Mouse (Mus musculus) gastrocnemius, postnatal 36 days (tissue): Measurements from ENCODE around the gene Hist1h2ag. TPM values are rescaled to one million over a fixed set of nuclear protein-coding genes. Genes with fewer than 3 reads are reported as not detected.

Experiments used
- DNase-seq, 2 experiments: peaks; one replicate each; pipeline ENCODE4 v3.0.0; 2022
- intact Hi-C: fragments of 180-260 bp; cut with DNase I; formaldehyde crosslinking; loops from one replicate; pipeline ENCODE4 v1.15.1; 2025
- total RNA-seq, 2 experiments: library from RNA; stranded (reverse); gene quantifications; 2 replicates each; pipeline ENCODE4 v1.2.3; 2021

Gene Hist1h2ag
- total RNA-seq, 2 experiments from 2014 or later = 8.7 to 11.6 TPM

DNA sequence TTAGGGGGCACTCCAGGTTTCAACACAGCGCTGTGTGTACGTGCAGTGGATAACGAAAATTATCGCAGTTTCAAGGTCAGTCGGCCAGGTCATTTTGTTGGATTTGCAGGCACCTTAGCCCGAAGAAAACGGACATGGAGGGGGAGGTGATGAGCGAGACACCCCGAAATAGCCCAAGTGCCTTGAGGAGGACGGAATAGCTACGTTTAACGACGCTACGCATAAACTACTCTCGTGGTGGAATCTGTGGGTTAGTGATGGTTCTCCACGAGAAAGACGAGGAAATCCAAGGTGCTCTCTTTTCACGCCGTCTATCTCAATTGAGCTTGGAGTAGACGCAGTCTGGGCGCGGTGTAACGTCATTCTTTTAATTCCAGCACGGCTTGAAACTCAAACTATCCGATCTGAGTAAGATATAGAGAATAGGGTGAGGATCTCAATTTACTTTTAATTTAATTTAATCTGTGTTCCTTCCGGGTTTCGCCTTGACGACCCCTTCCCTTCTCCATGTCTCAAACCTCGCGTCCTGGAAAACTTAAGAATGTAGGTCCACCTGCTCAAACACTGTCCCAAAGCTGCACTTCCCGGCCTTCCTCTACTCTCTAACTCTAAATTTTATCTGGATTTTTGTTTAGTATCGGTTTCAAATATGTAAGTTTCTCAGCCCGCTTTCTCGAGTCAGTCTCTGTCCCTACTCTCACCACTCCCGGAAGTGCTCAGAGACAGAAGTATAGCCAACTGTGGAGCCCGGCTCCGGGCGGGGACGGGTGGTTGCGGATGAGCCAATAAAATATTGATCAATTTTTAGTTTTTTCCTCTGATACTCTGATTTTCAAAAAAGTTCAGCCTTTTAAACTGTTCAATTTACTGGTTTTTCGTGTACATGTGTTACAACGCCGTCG, 22.6 kb downstream of the Hist1h2ag start:
- intact Hi-C loops = loop anchor here (2.0 to 10.0 kb wide), 3 partner anchors 45 to 1427 kb away; no protein-coding TSS in a partner anchor
- no peak for DNase-seq

DNA sequence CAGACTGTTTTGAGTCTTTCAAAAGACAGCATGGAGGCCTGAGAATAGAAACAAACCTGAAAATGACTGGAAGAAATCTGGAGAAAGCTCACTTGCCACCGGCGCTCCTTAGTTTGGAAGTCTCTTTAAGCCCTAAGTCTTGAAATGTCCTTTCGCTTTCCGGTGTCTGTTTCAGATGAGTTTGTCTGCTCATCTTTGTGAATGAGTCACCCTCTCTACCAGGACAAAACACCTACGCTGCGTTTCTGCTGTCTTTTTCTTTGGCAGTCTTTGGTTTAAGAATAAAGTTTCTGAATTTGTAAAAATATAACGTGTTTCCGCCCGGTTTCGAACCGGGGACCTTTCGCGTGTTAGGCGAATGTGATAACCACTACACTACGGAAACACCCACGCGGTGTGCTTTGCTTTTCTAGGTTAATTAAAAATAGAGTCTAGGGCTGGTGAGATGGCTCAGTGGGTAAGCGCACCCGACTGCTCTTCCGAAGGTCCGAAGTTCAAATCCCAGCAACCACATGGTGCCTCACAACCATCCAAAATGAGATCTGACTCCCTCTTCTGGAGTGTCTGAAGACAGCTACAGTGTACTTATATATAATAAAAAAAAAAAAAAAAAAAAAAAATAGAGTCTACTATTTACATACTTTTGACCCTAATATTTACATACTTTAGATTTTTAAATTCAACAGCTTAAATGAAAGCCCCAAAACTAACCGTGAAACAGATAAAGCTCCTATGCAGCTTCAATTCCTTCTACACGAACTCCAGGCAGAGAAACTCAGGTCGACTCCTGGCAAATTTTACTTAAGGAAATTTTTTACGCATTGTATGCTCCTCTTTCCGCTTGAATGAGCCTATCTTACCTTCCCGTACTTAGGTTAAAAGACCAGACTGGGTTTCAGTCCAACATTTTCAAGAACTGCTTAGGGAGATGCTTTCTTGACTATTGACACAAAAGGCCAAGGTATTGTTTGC, 27.0 kb downstream of the Hist1h2ag start:
- intact Hi-C loops = no loop called here

DNA sequence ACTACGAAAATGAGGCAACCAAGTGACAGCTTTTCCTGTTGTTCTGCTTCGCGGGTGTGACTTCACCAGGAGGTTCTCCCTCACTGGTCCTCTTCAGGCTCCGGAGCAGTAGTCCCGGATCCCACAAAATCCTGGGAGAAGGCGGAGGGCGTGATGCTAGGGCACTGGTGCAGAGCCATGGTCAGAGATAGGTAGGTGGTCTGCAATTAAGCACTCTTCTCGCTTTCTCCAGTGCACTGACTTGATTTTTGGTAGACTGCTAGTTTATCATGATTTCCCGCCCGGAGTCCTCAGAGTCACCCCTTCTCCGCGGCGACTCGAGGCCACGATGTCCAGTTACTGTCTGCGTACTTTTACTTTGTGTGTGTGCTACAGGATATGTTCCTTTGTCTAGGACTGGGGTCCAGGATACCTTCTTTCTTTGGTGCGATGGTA, 28.3 kb downstream of the Hist1h2ag start:
- intact Hi-C loops = no loop called here
- no peak for DNase-seq

More for the DNA sequence above, 27.0 kb downstream of the Hist1h2ag start:
- peak; percentile 46 for DNase-seq

DNA sequence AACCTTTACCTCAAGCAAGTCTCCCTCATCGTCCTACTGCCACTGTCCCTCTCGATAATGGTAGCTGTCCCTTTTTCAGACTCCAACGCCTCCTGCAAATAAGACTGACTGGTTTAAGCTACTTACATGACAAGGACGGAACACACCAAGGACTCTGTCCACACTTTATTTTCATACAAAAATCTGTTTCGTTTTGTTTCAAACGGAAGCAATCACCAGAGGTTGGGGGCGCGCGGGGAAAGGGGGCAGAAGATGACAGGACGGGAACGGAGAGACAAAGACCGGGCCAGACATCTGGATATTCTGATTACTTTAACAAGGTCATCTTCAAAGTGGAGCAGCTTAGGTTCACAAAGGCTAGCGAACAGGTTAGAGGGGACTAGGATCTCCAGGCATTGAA, 29.0 kb downstream of the Hist1h2ag start:
- intact Hi-C loops = no loop called here
- DNase-seq = no peak

DNA sequence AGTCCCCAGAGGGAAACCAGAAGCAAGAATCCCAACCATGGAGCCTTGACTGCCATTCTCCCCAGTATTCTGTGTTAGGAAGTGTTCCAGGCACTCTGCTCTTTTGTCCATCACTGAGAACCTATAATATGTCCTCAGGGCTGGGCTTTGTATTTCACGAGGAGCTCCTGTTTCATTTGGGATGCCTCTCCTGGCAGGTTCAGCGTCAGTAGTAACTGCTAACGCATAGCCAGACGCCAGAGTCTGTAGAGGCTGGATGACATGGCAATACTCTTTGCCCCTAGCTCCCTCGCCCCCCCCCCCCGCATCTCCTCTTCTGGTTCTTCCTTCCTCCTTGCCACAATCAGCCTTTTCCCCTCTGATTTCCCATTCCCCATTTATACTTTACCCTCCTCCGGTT, 33.1 kb downstream of the Hist1h2ag start, which contains the start of gene Prss16:
Prss16 (minus strand) TSS at position 101 of the 400 bp plus-strand sequence.
- intact Hi-C loops = no loop called here
- no peak for DNase-seq

DNA sequence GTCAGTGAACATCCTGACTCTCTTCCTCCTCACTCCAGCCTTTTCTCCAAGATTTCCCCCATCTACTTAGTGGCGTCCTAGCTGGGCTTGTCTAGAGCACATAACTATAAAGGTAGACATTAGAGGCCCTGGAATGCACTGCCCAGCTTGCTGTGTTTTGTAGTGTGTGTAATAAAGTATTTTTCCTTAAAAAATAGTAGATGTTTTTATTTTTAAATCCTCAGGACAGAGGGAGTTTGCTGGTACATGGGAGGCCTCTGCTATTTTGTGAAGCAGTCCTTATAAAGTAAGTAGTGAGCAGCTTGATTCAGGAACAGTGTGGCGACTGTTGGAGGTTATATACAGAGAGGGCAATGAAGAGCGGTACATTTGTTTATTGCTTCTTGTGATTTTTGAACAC, 34.0 kb downstream of the Hist1h2ag start:
- no peak for DNase-seq
- intact Hi-C loops = no loop called here

DNA sequence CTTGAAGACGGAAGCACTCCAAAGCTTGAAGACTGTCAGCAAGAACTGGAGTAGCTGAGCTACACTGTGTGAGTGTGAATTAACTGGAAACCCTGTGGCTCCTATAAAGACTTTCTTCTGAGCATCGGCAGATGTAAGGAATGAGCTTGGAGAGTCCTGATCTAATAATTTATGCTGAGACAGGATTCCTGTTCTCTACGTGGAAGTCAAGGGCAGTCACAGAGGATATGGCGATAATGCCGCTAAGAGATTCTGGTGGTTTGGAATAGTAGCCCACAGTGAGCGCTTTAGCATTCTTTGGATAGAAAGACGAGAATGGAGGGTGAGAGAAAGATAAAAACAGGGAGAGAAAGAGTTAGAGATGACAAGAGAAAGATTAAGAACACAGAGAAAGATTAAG, 34.9 kb downstream of the Hist1h2ag start:
- intact Hi-C loops = no loop called here

DNA sequence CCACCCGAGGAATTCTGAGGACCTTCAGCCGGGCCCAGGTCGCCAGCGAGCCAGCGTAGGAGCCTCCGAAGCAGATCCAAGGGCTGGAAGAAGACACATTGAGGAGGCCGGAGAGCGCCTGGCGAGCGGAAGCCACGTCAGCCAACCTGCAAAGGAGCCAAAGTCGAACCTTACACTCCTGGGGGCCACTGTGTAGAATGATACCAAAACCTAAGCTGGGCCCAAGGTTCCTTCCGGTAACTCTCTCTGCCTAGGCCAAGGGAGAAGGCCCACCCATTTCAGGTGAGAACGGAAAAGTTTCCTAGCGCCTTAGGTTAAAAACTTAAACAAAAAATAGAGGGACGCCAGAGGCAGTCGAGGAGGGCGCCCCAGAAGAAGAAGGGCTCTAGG, 35.6 kb downstream of the Hist1h2ag start:
- DNase-seq = no peak
- intact Hi-C loops = no loop called here

More for the DNA sequence above, 34.9 kb downstream of the Hist1h2ag start:
- no peak for DNase-seq

DNA sequence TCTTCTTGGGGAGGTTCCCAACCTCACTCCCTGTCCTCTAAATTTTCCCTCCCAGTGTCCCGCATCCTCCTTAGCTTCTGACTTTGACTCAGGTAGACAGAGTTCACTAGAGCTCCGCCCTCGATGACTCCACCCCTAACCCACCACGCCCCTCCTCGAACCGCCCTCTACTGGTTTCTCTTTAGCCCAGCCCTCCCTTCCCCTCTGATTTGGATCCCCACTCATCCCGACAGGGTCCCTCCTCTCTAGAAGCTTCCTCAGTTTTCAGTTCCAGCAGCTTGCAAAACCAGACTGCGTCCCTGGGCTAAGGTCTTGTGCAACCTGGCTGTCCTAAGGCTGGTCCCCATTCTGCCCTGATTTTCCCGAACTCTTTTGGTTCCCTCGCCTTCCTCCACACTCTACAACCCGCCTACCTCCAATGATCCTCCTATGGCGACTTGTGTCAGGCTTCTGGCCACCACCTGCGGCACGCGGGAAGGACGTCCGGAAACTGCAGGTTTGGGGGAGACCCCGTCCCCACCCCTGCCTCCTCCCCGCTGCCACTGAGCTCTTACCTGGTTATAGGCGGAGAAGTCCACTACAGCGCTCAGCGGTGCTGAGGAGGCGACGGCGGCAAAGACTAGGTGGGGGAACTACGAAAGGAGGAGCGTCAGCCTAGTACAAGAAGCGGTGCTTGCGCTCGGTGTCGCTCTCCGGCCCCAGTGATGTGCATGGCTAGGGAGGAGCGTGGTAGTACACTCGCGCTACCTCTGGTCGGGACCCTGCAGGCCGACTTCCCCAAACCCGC, 36.2 kb downstream of the Hist1h2ag start:
- no peak for DNase-seq
- intact Hi-C loops = no loop called here

DNA sequence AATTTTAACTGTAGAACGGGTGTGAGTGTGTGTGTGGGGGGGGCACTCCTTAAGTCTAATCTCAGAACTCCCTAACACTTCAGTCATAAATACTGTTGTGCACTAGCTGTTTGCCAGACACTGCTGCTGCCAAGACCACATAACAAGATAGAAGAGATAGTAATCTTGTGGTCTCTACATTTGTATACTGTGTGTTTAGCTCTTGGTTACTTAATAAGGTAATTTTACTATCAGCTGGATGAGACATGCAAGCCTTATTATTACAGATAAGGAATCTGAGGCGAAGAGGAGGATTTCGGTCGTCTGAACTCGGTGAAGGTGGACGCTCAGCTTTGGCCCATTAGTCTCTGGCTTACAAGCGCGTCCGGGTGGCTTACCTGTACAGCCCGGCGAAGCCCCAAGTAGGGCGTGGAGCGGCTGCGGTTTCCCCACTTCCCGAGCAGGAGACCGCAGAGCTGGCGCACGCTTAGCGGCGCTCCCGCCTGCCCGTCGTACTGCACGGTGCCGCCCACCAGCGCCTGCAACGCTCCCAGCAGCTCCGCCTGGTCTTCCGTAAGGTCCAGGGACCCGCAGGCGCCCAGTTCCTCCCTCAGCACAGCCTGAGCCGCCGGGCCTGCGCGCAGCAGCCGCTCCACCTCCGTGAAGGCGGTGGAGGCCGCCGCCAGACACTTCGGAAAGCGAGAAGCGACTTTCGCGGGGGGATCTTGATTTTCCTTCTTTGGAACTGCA, 37.0 kb downstream of the Hist1h2ag start:
- no peak for DNase-seq
- intact Hi-C loops = no loop called here

DNA sequence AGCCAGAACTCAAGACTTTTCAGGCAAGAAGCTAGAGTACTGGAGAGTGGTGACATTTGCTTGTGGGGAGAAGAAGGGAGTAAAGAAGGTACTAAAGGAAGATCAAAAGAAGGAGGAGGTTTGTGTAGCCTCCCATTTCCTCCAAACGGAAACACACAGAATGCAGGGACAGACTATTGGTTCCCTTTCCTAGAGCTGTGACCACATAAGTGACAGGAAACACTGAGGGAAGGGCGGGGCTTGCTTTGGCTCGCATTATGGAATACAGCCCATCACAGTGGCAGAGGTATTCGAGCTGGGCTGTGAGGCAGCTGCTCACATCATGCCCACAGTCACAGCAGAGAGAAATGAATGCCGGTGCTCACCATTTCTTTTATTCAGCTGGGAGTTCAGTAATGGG, 40.9 kb downstream of the Hist1h2ag start:
- DNase-seq = no peak
- intact Hi-C loops = no loop called here

DNA sequence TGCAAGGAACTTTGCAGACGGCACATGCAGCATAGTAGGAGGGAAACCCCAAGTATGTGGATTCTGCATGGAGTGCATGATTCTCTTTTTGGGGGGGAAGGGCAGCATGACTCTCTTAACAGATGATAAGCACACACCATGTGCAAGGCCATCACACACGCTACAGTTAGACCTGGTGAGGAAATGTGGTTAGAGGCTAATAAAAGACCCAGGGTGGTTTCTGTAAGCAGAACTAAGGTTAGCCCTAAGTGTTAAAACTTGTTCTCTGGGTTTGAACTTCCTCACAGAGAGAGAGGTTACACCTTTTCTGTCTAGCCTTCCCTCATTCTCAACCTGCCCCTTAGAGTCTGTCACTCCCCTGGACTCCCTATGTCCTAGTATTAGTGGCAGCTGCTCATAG, 41.4 kb downstream of the Hist1h2ag start:
- intact Hi-C loops = no loop called here
- no peak for DNase-seq

DNA sequence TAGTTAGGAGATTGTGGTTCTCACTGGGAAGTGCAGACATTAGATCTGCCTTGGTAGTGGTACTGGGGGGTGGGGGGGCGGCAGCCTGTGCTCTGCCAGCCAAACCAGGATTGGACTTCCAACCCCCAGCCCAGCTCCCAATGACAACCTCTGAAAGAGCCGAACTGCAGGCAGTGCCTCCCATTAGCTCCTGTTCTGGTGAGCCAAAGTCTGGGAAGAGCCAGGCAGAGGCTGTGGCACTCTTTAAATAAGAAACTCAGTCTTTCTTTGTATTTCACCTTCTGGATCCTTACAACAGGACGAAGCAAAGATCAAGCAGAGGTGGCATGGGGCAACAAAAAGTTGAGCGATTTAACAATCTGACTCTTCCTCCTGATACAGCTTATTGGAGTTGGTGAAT, 43.6 kb downstream of the Hist1h2ag start:
- intact Hi-C loops = no loop called here
- DNase-seq = no peak

DNA sequence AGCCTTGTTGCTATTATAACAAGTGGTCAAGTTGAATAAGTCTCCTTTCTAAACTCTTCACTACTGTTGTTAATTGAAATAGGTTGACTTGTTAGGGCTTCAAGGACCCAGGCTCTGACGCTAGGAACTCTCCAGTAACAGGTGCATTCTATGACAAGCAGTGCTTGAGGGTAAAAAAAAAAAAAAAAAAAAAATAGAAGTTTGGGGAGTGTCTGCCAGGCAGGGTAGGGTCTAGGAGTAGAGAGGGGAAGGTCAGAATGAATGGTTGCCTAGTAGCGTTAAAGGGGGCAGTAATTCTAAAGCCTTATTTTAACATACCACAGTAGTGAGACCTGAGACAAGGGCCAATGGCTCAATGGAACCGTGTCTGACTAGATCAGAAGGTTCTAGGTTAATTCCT, 44.3 kb downstream of the Hist1h2ag start:
- intact Hi-C loops = no loop called here
- DNase-seq = no peak

DNA sequence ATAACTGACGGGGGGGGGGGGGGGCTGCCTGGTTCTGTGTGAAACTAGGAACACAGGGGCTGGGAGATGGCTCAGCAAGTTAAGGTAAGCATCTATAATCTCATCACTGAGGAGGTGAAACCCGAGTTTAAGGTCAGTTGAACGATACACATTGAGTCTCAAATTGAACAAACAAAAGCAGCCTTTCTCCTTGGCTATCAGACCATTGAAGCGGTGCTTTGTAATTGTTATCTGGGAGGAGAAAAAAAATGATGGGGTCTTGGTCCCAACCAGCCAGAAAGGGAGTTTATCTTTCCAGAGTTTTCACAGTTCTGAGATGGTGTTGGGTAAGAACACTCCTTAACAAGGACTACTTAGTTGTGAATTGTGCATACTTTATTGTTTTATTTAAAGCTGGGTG, 44.9 kb downstream of the Hist1h2ag start:
- intact Hi-C loops = no loop called here
- DNase-seq = no peak

DNA sequence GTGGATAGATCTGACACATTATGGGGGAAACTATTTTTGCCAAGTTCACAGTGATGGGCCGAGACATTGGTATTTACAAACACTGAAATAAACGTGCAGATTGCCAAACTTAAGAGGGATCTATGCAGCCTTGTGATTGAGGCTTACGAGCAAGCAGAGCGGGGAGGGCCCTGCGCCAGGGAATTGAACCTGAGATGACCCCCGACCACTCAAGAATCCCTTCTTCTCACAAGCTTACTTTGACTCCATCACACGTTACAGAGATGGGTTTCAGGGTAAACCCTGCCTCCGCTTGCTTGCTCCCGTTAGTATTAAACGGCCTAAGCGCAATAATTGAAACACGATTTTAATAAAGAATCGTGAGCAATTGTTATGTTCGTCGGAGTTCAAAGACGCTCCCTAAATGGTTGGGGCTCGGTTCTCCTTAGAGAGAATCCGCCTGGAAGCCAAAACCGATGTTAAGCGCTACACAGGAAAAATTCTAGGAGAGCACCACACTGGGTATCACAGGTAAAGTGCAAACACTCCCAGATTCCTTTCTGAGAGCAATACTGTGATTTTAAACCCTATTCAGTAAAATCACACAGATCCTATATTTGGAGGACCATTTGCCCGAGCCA, 45.4 kb downstream of the Hist1h2ag start:
- intact Hi-C loops = no loop called here
- DNase-seq = no peak

DNA sequence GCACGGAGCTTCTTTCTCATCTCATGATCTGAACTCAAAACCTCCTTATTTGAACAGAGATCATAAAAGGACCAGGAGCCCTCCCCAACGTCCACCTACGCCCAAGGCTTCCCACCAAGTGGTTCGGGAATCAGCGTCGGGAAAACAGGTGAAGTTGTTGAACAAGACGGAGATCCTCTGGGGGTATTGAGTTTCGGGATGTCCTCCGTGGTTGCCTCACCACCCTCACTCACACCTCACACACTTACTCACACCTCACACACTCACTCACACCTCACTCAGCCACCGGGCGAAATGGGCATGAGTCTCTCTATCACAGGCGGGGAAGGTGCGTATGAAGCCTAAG, 45.9 kb downstream of the Hist1h2ag start:
- intact Hi-C loops = no loop called here
- DNase-seq = no peak

DNA sequence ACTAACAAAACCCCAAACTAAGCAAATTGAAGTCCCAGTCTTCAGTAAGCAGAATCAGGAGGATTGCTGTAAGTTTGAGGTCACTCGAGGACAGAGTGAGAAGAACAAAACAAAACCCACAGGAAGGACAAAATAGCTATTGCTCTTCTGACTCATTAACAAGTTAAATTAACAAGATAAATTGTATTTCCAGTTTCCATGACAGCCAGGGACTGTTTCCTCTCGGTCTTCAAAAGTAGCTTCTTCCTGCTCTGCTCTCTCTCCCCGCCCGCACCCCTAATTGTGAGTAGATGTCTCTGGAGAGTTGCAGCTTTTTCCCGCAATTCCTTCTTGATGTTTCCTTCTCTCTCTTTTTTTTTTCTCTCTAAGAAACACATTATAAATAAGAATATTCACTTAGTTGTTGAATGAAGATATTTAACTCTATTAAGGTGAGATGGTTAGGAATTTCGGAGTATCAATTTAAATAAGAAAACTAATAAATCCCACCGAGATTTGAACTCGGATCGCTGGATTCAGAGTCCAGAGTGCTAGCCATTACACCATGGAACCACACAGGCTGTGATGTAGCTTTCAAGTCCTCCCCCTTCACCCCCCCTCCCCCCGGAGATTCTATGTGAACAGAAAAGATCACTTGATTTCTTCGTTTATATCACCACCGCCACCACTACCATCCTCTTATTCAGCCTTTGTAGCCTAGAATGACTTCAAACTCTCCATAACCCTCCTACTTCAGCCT, 46.5 kb downstream of the Hist1h2ag start:
- no peak for DNase-seq
- intact Hi-C loops = no loop called here
